ENCODE assay signal across 22 mouse cellular contexts in the genomic region with DNA sequence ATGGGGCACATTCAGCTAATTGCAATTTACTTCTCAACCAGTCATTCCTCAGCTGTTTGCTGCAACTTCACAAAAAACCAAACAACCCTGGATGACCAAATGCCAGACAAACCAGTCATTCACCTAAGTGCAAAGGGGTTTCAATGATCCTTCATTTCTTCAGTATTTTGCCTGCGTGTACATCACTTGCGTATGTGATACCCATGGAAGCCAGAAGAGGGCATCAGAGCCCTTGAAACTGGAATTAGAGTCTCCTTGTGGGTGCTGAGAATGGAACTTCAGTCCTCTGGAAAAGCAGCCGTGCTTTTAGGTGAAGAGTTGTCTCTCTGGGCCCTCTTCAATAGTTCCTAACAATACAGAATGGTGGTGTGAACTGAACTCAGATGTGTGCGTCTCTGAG. TPM values are rescaled to one million over a fixed set of nuclear protein-coding genes. Genes with fewer than 3 reads are reported as not detected.
"Had no signal": no experiment of that assay in that cellular context is flagged by ENCODE, and none has a peak within 500 bp of the region (broad histone marks: within the 10 kb centered on the region; RNA-seq: fewer than 3 reads in every experiment).

No protein-coding gene starts in this region.

- H3K9me3 ChIP-seq: limb, embryonic 15.5 days; liver, embryonic 13.5 days; lung, embryonic 15.5 days; stomach, embryonic 15.5 days had no signal

- H3K4me2 ChIP-seq: limb, embryonic 15.5 days; liver, embryonic 13.5 days; lung, embryonic 15.5 days; midbrain, embryonic 11.5 days; stomach, embryonic 15.5 days had no signal

- DNase-seq: kidney, postnatal 14 days; layer of hippocampus, postnatal 36 days; liver, embryonic 13.5 days; liver, postnatal 0 days; lung, postnatal 14 days; right cerebral cortex, postnatal 14 days; thymus, postnatal 36 days had no signal

- H3K27ac ChIP-seq: limb, embryonic 15.5 days; liver, embryonic 13.5 days; lung, embryonic 15.5 days; macrophage; stomach, embryonic 15.5 days had no signal

- H3K27me3 ChIP-seq: stomach, embryonic 15.5 days had no signal

- H3K4me1 ChIP-seq: limb, embryonic 15.5 days; liver, embryonic 13.5 days; megakaryocyte, embryonic 14.5 days; stomach, embryonic 15.5 days had no signal

- H3K36me3 ChIP-seq: limb, embryonic 15.5 days; liver, embryonic 13.5 days; lung, embryonic 15.5 days; stomach, embryonic 15.5 days had no signal

- H3K9ac ChIP-seq: limb, embryonic 15.5 days; liver, embryonic 13.5 days; liver, postnatal 0 days; lung, embryonic 15.5 days; stomach, embryonic 15.5 days had no signal

- H3K4me3 ChIP-seq: limb, embryonic 15.5 days; liver, embryonic 13.5 days; lung, embryonic 15.5 days; megakaryocyte, embryonic 14.5 days; stomach, embryonic 15.5 days had no signal

- ATAC-seq: liver, postnatal 0 days; midbrain, embryonic 16.5 days had no signal

RNA-seq across cellular contexts. Expression of a gene that starts 6.2 kb away (rescaled TPM):
- total RNA-seq: layer of hippocampus, postnatal 36 days; left cerebral cortex, adult 8-10 months had no signal
- polyA plus RNA-seq: kidney, embryonic 14.5 days; large intestine, adult 2 months; limb, embryonic 11.5 days; limb, embryonic 15.5 days; liver, embryonic 13.5 days; liver, postnatal 0 days; lung, embryonic 15.5 days; macrophage; midbrain, embryonic 11.5 days; midbrain, embryonic 16.5 days; neural tube, embryonic 14.5 days; spleen, adult 2 months; stomach, embryonic 15.5 days; testis, adult 2 months; thymus, postnatal 0 days had no signal
